Mouse (Mus musculus): Measurements from ENCODE around the gene Cltb.

DNA sequence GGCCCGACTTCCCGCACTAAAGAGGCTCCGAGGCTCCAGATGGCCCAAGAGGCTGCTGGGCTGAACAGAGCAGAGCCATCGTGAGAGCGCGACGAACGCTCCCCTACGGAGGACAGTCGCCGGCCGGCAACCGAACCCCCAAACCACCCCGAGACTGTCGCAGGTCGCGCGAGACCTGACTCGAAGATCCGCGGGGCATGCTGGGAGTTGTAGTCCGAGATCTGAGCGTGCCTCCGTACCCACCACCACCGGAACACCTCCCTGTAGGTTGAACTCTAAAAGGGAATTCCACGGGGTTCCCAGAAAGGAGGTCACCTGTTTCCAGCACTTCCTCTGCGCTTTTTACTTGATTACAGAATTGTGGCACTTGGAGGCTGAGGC, 46.0 kb downstream of the Cltb start, which contains the start of gene 4833439L19Rik:
- TF ChIP-seq EP300 (IDR thresholded peaks at IDR 0.05; ENCODE audit: low read depth) (no peak), CTCF (IDR thresholded peaks at IDR 0.05; ENCODE audit: low read depth) (no peak)

Measured in liver, postnatal 0 days (tissue).